Mouse (Mus musculus) gastrocnemius, postnatal 14 days (tissue): ENCODE measurements around the gene Prrg4. TPM values are rescaled to one million over a fixed set of nuclear protein-coding genes. Genes with fewer than 3 reads are reported as not detected.
"Not testable (repeated sequence)": the region's sequence is repeated elsewhere in the genome, so short reads cannot be mapped to it uniquely, and the experiment has no call there.

Source experiments
- DNase-seq: peaks from one replicate; pipeline ENCODE4 v3.0.0; 2021; ENCODE audit warnings: mixed read lengths
- intact Hi-C: fragments of 180-260 bp; cut with DNase I; formaldehyde crosslinking; loops from one replicate; pipeline ENCODE4 v1.15.1; 2025; ENCODE audit warnings: low total_unique reads
- long read RNA-seq, 2 experiments: library from polyadenylated mRNA; stranded (forward); transcript quantifications; one replicate each; pipeline ENCODE4 v2.0.0; 2021
- total RNA-seq, 2 experiments: library from RNA; stranded (reverse); gene quantifications; 2 replicates each; pipeline ENCODE4 v1.2.3; 2021

Prrg4 gene
- 1 to 10 TPM in 1 of 2 experiments, under 1 TPM in 1; 0.51 to 1.3 TPM for total RNA-seq
- long read RNA-seq, experiment 1, result 0 reads
- long read RNA-seq, experiment 2, result 0 reads

DNA sequence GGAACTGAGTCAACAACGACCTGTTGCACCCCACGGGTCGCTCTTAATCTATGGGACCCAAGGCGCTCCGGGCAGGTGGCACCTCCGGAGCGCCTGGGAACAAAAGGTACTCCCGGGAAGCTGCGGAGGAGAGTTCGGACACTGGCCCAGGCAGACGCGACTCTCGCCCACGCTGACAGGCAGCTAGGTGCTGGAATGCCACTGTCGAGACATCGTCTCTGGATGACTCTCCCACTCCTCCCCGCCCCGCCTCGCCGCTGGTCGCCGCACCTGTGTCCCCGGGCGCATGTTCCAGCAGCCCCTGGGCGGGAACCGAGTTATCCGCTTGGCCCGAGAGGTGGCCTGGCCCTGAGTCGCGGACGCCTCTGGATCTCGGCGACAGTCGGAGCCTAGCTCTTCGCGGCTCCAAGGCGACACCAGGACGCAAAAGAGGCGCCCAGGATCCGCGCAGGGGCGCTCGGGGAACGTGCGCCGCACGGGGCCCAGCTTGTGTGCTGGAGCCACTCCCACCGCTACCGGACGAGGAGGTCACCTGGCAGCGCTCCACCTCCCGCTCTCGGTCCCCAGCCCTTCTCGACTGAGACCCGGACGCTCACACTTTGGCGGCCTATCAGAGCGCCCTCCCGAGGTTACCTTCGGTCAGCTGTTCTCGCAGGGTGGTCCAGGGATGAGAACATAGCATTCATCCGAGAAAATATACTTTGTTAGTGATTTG lies at the start of gene Prrg4:
Prrg4 (minus strand) TSS at position 601 of the 715 bp plus-strand sequence.
- DNase-seq, result peak; percentile 48
- intact Hi-C loops, result no loop called here

DNA sequence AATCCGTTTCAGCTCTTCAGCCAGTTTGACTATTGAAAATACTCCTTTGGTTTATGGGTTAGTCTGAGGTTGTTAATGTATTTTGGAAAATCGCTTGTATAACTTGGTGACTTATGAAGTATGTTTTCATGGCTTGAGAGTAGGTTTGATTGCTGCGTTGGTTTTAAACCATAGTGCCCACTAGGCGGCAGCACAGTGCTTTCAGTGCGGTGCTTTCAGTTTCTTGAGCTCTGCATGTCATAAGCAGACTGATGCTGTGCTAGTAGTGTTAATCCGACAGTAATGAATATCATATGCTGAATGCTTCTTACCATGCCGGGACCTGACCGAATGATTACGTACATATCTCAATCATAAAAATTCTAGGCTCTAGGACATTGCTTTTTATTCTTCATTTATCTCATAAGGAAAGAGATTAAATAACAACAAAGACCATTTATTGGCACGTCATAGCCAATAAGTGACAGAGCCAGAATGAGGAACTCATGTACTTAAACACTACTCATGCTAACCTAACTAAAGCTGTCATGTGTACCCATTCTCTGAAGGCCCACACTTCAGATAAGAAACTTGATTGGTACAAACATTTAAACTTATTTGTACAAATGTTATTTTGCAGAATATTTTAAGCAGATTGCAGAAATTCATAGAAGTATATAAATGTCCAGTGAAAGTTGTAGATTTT lies 38.3 kb upstream of the Prrg4 start:
- intact Hi-C loops, result loop anchor here (5.0 kb wide), 1 partner anchor 339 kb away; no protein-coding TSS in a partner anchor

DNA sequence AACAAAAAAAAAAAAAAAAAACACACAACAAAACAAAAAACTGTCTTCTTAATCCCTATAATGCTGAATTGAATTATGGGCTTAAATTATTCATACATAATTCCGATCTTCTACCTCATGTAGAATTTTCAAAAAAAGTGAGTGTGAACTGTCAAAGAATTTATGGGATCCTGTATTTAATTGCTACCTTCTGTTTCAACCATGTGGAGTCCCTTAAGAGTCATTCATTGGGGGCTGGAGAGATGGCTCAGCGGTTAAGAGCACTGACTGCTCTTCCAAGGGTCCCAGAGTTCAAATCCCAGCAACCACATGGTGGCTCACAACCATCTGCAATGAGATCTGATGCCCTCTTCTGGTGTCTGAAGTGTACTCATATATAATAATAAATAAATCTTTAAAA lies 37.7 kb upstream of the Prrg4 start:
- intact Hi-C loops, result loop anchor here (5.0 kb wide), 1 partner anchor 340 kb away; no protein-coding TSS in a partner anchor
- DNase-seq, result not testable (repeated sequence)

More for the DNA sequence above, 38.3 kb upstream of the Prrg4 start:
- DNase-seq, result peak; percentile 58

DNA sequence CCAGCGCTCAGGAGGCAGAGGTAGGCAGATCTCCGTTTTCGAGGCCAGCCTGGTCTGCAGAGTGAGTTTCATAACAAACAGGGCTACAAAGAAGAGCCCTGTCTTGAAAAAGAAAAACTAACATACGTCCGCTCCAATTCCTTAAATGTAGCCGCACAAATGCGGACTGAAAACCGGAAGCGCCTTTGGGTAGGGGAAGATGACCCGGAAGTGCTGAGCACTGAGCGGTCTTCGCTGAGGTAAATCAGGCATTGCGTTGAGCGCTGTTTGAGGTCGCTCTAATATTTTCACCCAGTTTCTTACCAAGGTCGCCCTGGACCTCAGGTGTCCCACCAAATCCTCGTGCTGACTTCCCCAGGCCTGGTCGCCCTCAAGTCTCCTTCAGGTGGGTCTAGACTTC lies 36.4 kb upstream of the Prrg4 start:
- DNase-seq, result no peak
- intact Hi-C loops, result loop anchor here (5.0 kb wide), 1 partner anchor 341 kb away; no protein-coding TSS in a partner anchor

DNA sequence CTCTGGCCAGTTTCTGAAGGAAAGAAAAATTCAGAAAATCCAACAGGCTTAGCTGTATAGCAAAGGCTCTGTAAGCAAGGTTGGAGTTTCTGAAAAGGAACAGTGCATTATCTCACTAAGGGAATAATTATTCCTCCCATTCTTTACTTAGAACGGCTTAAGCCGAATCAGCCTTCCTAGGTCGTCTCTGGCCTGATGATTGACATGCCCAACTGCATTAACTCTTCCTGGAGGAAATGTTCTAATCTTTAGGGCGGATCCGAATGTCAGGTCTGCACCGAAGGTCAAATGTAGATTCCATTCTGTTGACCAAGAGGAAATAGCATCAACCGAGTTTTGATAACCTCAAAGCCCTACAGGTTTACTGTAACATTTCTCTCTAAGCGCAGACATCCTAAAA lies 29.1 kb upstream of the Prrg4 start:
- intact Hi-C loops, result no loop called here
- no peak for DNase-seq

DNA sequence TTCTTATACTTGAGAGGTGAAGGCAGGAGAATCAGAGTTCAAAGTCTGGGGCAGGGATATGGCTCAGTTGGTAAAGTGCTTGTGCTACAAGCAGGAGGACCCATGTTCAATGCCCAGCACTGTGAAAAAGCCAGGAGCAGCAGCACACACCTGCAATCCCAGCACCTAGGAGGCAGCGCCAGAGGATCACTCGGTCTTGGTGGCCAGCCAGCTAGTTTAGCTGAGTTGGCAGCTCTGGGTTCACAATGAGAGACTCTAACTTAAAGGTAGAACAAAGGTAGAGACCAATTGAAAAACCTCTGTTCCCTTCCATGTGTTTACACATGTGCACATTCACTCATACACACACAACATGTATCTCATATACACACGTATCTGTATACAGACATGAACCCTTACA lies 19.4 kb upstream of the Prrg4 start:
- intact Hi-C loops, result no loop called here

DNA sequence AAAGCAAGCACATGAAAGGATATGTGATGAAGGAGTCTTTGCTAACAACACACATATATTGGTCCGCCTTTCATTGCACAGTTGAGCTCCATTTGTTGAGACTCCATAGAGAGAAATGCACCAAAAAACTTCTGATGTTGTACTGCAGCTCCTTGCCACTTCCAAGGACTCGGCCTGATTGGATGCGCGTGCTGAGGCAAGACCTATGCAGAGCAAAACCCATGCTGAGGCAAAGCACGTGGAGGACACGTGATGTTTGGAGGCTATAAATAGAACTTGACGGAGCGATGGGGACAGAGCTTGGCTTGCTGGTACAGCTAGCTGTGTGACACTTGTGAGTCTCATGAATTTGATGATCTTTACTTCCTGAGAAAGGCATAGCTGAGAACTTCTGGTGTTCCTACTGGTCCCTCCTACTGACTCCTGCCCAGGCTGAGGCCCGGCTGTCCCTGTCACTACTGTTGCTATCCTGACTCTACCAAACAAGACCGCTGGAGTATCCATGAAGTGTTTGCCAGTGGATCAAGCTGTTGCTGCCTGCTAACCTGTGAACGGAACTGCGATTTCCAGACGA lies 17.7 kb upstream of the Prrg4 start, which contains the start of gene Ccdc73:
Ccdc73 (plus strand) TSS at position 524 of the 574 bp plus-strand sequence.
- no peak for DNase-seq
- intact Hi-C loops, result no loop called here

More for the DNA sequence above, 19.4 kb upstream of the Prrg4 start:
- no peak for DNase-seq

DNA sequence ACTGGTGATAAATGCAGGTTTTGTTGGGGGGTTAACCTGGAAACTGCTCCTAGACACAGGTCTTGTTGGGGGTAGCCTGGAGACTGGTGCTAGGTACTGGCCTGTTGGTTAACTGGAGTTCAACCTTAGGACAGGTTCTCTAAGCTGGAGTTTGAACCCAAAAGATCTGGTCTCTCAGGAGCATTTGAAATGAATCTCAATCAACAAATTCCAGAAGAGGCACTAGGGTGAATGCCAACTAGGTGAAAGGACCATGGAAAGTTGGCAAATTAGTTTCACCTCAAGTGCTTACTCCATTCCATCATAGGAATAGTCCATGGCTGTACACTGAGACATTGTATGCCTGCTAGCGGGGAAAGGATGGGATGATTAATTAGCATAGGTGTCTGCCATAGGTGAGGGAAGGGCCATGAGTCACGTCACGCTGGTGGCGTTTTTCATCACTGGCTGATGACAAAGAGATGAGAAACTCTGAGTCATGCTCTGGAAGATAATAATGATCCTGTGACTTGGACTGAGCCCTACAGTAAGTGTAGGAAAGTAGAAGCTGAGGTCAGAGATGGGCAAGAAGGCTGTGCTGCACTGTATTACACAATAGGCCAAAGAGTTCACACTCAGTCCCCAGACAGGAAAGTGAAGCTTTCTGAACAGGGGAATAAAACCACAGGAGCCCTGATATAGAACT lies 14.6 kb upstream of the Prrg4 start:
- DNase-seq, result no peak
- intact Hi-C loops, result no loop called here

DNA sequence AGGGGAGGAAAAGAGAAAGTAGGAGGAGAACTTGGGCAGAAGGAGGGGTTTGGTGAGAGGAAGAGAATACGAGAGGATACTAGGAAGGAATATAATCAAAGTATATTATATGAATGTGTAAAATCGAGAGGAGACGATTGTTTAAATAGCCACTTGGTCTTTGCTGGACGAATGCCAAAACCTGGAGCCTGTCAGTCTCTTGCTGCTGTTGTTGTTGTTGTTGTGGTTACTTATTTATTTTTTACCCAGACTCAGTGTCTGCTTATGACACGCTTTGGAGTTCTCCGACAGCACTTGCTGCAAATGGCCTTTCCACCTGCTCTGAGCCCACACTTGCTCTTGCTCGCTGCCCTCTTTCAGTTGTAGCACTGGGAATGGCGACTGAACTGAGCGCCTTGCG lies 10.8 kb upstream of the Prrg4 start:
- no peak for DNase-seq

DNA sequence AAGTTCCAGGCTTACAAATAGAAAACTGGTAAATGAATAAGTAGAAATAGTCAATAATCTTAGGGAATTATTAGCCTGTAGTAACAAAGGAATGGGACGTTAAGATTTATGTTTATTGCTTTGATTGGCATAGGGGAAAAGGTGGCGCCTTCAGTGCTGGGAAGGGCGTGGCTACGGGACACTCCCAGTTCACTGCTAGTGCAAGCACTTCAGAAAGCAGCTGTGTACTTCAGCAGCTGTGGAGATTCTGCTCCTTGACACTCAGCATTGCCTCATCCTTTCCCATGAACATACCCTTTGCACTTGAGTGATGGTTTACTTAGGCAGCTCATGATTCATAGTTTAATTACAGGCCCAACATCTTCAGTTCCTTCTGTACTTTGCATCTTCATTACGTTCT lies 9.4 kb upstream of the Prrg4 start:
- no peak for DNase-seq
- intact Hi-C loops, result no loop called here

More for the DNA sequence above, 10.8 kb upstream of the Prrg4 start:
- intact Hi-C loops, result no loop called here

DNA sequence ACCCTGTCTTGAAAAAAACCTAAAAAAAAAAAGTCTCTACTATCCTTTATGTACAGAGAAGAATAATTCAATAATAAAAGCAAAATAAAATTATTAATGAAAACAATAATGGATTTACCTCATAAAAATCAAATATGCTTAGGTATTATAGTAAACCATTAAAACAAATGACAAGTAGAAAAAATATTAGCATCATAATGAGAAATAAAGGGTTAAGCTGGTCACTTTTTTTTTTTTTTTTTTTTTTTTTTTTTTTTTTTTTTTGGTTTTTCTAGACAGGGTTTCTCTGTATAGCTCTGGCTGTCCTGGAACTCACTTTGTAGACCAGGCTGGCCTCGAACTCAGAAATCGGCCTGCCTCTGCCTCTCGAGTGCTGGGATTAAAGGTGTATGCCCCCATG lies 8.4 kb upstream of the Prrg4 start:
- DNase-seq, intact Hi-C loops: not testable (repeated sequence)

DNA sequence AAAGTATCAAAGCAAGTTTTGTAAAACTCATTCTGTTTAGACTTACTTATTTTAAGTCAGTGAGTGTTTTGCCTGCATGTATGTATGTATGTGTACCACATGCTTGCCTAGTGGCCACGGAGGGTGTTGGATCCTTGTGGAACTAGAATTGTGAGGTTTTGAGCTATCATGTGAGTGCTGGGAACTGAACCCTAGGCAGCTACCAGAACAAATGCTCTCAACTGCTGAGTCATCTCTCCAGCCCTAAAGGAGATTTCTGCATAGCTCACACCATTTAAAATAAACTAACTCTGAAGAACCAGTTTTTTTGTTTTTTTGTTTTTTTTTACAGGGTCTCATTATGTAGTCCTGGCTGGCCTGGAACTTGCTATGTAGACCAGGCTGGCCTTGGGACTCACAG lies 6.5 kb upstream of the Prrg4 start:
- intact Hi-C loops, result no loop called here
- no peak for DNase-seq

DNA sequence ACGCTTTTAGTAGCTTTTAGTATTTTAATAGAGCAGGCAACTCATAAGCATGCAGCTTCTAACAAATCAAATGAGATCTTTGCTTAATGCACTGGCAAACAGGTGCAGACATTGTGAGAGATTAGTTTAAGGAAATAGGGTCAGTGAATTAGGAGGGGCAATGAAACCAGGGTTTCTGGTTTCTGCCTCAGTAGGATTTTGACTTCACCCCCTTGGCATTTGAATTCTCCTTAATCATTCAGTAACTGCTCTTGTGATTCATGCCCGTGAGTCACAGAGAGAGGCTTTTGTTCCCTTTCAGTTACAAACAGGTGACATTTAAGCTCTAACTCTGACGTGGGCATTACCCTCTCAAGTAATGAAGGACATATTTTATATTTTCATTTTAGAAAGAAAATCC lies 6.1 kb upstream of the Prrg4 start:
- no peak for DNase-seq

DNA sequence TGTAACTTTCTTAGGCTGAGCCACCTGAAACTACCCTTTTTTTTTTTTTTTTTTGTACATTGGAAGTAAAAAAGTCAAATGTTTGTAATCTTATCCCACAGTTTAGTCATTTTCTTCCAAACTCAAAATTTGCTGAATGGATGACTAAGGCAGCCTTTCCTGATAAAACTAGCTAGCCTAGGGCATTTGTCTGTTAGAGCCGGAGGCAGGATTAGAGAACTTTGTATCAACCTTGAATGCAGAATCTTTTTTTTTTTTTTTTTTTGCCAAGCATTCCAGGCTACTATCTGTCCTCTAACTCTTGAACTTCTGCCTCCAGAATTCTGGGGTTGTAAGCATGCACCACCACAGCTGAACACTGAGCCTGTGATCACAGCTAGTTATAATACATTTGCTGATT lies 5.2 kb upstream of the Prrg4 start:
- intact Hi-C loops, result no loop called here

More for the DNA sequence above, 6.1 kb upstream of the Prrg4 start:
- intact Hi-C loops, result no loop called here

DNA sequence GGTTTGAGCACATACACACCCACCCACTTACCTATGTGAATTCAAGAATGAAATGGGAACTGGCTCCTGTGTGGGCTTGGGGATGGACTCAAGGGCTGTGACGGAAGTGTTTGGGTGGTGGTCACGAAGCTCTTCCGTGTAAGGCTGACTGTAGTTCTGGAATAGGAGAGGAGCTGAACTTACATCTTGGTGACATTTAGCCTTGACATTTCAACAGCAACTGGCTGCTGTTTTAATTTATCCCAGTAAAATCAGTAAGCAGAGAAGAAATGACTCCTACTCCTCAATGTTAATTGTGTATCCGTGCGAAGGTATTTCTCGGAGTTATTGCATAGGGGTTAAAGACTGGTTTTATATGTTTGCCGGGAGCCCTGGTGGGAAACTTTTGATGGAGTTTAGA lies 2.9 kb upstream of the Prrg4 start:
- intact Hi-C loops, result no loop called here
- DNase-seq, result no peak

More for the DNA sequence above, 5.2 kb upstream of the Prrg4 start:
- no peak for DNase-seq

DNA sequence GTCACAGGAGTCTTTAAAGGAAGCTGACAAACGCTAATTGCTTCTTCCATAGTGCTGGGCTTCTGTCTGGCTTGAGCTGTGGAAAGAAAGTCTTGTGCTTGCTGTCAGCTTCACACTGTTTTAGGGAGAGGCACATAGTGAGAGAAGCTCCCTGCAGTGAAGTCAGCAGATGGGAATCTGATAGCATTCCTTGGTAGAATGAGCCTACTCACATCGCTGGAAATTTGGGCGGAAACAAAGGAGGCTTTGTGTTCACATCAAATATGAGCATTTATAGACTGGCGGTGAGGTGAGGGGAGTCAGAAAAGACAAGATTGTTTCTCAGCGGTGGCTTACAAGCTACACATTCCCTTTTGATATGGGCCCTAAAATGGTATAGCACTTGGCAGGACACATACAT lies 2.0 kb upstream of the Prrg4 start:
- intact Hi-C loops, result no loop called here

DNA sequence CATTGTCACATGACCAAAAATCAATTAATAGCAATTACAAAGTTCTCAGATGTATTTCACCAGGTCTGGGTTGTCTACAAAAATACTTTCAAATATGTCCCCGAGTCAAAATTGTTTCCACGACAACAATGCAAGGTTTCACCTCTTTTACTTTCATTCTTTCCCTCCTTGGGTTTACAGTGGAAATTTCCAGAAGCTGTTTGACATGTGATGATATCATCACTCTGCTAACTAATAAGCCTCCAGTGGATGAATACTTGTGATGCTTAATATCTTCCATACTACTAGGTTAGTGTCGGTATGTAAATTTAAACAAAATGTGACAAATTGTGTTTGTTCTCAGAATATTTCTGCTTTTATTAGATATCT lies 299 bp upstream of the Prrg4 start:
- DNase-seq, result no peak
- intact Hi-C loops, result no loop called here

More for the DNA sequence above, 2.0 kb upstream of the Prrg4 start:
- DNase-seq, result no peak

DNA sequence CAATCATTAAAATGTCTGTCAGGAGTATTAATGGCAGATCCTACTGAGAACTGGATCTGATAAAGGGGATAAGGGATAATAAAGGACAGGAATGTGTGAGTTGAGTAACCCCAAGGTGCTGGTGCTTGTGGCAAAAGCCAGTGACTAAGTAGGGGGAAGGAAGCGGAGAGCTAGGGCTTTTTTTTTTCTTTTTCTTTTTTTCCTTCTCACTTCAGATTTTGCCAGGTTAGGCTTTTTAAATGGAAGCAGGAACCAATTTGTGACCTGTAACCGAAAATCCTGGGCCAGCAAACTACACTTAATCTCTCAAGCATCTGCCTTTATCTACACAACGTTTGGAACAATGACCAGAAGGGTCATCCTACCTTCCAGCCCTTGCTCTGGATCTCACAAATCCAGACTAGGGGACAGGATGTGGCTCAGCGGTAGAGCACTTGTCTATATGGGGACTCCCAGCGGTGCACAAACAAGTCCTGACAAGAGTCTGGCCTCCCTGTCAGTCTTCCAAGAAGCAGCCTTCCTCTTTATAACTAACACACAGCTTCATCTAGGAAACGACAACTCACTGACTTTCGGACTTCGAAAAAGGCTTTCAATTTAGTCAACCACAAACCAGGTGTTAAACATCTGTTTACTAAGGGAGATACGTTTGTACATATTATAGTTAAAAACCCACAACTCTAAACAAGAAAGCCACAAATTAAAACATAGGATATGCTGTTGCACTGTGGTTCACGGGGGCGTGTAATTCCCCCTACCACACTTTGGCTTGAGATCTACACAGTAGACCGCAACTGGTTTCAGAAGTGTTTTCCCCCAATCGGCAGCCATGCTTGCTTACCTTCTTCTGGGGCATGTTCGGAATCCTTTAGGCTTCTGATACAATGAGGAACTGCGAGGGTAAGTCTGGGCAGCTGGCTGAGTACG lies 1.2 kb downstream of the Prrg4 start:
- no peak for DNase-seq
- intact Hi-C loops, result no loop called here

DNA sequence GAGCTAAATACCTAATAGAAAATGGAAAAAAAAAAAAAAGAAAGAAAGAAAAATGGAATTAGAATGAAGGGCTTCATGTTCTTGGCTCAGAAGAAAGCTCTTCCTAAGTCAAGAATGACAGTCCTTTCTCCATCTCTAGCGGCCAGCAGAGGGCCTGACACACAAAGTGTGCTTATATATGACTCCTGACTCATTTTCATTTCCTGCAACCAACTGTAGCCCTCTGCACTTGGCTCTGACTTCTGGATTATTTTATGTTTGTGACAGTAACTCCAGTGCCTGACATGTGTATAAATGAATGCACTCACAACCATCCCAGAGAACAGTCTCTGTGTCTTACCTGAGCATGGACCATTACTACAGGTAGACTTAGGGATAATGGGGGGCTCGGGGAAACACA lies 2.0 kb downstream of the Prrg4 start:
- intact Hi-C loops, result no loop called here

More for the DNA sequence above, 2.0 kb downstream of the Prrg4 start:
- DNase-seq, result no peak
